Mouse (Mus musculus): ENCODE measurements at regions not wholly inside any gene's neighbourhood (a gene's known extent, or its start where the extent isn't known, plus 50 kb on each side); places are given as distances from the start of the nearest gene placed in this dataset.

GRCm38 (mm10) chr11:25538641-25539258 lies 671.8 kb downstream of the 5730522E02Rik start:
- DNase-seq, result no peak

- DNase-seq, result no peak
These were observed 674.5 kb downstream of the 5730522E02Rik start for GRCm38 (mm10) chr11:25536069-25536468.

GRCm38 (mm10) chr11:25533081-25533480 lies 677.5 kb downstream of the 5730522E02Rik start:
- no peak for DNase-seq

GRCm38 (mm10) chr11:25531668-25532398 lies 678.7 kb downstream of the 5730522E02Rik start:
- DNase-seq, result no peak

- no peak for DNase-seq
These were observed 682.5 kb downstream of the 5730522E02Rik start for GRCm38 (mm10) chr11:25528056-25528455.

GRCm38 (mm10) chr11:25518903-25519302 lies 691.7 kb downstream of the 5730522E02Rik start:
- no peak for DNase-seq

GRCm38 (mm10) chr11:25518131-25518530 lies 692.4 kb downstream of the 5730522E02Rik start:
- no peak for DNase-seq

GRCm38 (mm10) chr11:25505500-25505899 lies 705.1 kb downstream of the 5730522E02Rik start:
- no peak for DNase-seq

- no peak for DNase-seq
These were observed 736.7 kb downstream of the 5730522E02Rik start for GRCm38 (mm10) chr11:25473682-25474365.

- no peak for DNase-seq
These were observed 740.7 kb downstream of the 5730522E02Rik start for GRCm38 (mm10) chr11:25469819-25470218.

GRCm38 (mm10) chr11:25437206-25437605 lies 773.4 kb downstream of the 5730522E02Rik start:
- DNase-seq, result no peak

GRCm38 (mm10) chr11:25435645-25436044 lies 774.9 kb downstream of the 5730522E02Rik start:
- no peak for DNase-seq

GRCm38 (mm10) chr11:25423186-25423585 lies 787.4 kb downstream of the 5730522E02Rik start:
- DNase-seq, result no peak

GRCm38 (mm10) chr11:25421486-25421885 lies 789.1 kb downstream of the 5730522E02Rik start:
- no peak for DNase-seq

GRCm38 (mm10) chr11:25410403-25411090 lies 800.0 kb downstream of the 5730522E02Rik start:
- DNase-seq, result no peak

- no peak for DNase-seq
These were observed 818.9 kb downstream of the 5730522E02Rik start for GRCm38 (mm10) chr11:25391649-25392048.

GRCm38 (mm10) chr11:25367111-25367510 lies 843.5 kb downstream of the 5730522E02Rik start:
- no peak for DNase-seq

- no peak for DNase-seq
These were observed 845.1 kb downstream of the 5730522E02Rik start for GRCm38 (mm10) chr11:25365433-25365832.

GRCm38 (mm10) chr11:25359723-25360122 lies 850.8 kb downstream of the 5730522E02Rik start:
- no peak for DNase-seq

- no peak for DNase-seq
These were observed 852.7 kb downstream of the 5730522E02Rik start for GRCm38 (mm10) chr11:25357717-25358411.

- no peak for DNase-seq
These were observed 853.6 kb downstream of the 5730522E02Rik start for GRCm38 (mm10) chr11:25356671-25357586.
